Mouse (Mus musculus): ENCODE measurements around the gene Stmn1.
"Not testable (repeated sequence)": the region's sequence is repeated elsewhere in the genome, so short reads cannot be mapped to it uniquely, and the experiment has no call there.

Gene Stmn1

GRCm38 (mm10) chr4:134484231-134484630 lies 16.1 kb downstream of the Stmn1 start:
- no peak for DNase-seq (ENCODE audit: low read depth, low spot score)

GRCm38 (mm10) chr4:134485151-134485900 lies 17.2 kb downstream of the Stmn1 start:
- no peak for DNase-seq (ENCODE audit: low read depth, low spot score)

- no peak for DNase-seq (ENCODE audit: low read depth, low spot score)
These were observed 20.1 kb downstream of the Stmn1 start for GRCm38 (mm10) chr4:134488211-134488610.

- DNase-seq (ENCODE audit: low read depth, low spot score): no peak
These were observed 22.0 kb downstream of the Stmn1 start for GRCm38 (mm10) chr4:134489986-134490665.

- no peak for DNase-seq (ENCODE audit: low read depth, low spot score)
These were observed 23.6 kb downstream of the Stmn1 start for GRCm38 (mm10) chr4:134491716-134492115.

- DNase-seq (ENCODE audit: low read depth, low spot score): not testable (repeated sequence)
These were observed 26.0 kb downstream of the Stmn1 start for GRCm38 (mm10) chr4:134494161-134494560.

- DNase-seq (ENCODE audit: low read depth, low spot score): no peak
These were observed 26.8 kb downstream of the Stmn1 start for GRCm38 (mm10) chr4:134494780-134495545.

GRCm38 (mm10) chr4:134495546-134495923 lies 27.4 kb downstream of the Stmn1 start:
- DNase-seq (ENCODE audit: low read depth, low spot score): no peak

- DNase-seq (ENCODE audit: low read depth, low spot score): no peak
These were observed 28.6 kb downstream of the Stmn1 start, which contains the start of gene Paqr7 for GRCm38 (mm10) chr4:134496595-134497210. TSS of gene Paqr7 (plus strand) at chr4:134496697.

- DNase-seq (ENCODE audit: low read depth, low spot score): no peak
These were observed 29.1 kb downstream of the Stmn1 start for GRCm38 (mm10) chr4:134497223-134497622.

- DNase-seq (ENCODE audit: low read depth, low spot score): no peak
These were observed 30.0 kb downstream of the Stmn1 start for GRCm38 (mm10) chr4:134497986-134498731.

- DNase-seq (ENCODE audit: low read depth, low spot score): not testable (repeated sequence)
These were observed 30.9 kb downstream of the Stmn1 start for GRCm38 (mm10) chr4:134498983-134499382.

GRCm38 (mm10) chr4:134501095-134501494 lies 33.0 kb downstream of the Stmn1 start:
- DNase-seq (ENCODE audit: low read depth, low spot score): no peak

- DNase-seq (ENCODE audit: low read depth, low spot score): no peak
These were observed 35.7 kb downstream of the Stmn1 start for GRCm38 (mm10) chr4:134503686-134504357.

GRCm38 (mm10) chr4:134505303-134505789 lies 37.2 kb downstream of the Stmn1 start:
- no peak for DNase-seq (ENCODE audit: low read depth, low spot score)

GRCm38 (mm10) chr4:134505966-134506594 lies 38.0 kb downstream of the Stmn1 start:
- no peak for DNase-seq (ENCODE audit: low read depth, low spot score)

- no peak for DNase-seq (ENCODE audit: low read depth, low spot score)
These were observed 38.6 kb downstream of the Stmn1 start for GRCm38 (mm10) chr4:134506713-134507112.

GRCm38 (mm10) chr4:134510396-134510795 lies 42.3 kb downstream of the Stmn1 start:
- no peak for DNase-seq (ENCODE audit: low read depth, low spot score)

- DNase-seq (ENCODE audit: low read depth, low spot score): peak; percentile 89
These were observed 42.8 kb downstream of the Stmn1 start, which contains the start of gene Aunip for GRCm38 (mm10) chr4:134510845-134511411. TSS of gene Aunip (plus strand) at chr4:134510999.
